Mouse (Mus musculus) CD4-positive naive resting alpha-beta T cell, adult 57 days (primary cell): Measurements from ENCODE around the gene Olfr168. TPM values are rescaled to one million over a fixed set of nuclear protein-coding genes. Genes with fewer than 3 reads are reported as not detected.

Experiments
- total RNA-seq: library from RNA; stranded (reverse); gene quantifications from one replicate; pipeline ENCODE4 v1.2.4, GENCODE M21; 2023

Gene Olfr168
- total RNA-seq, result not detected

DNA sequence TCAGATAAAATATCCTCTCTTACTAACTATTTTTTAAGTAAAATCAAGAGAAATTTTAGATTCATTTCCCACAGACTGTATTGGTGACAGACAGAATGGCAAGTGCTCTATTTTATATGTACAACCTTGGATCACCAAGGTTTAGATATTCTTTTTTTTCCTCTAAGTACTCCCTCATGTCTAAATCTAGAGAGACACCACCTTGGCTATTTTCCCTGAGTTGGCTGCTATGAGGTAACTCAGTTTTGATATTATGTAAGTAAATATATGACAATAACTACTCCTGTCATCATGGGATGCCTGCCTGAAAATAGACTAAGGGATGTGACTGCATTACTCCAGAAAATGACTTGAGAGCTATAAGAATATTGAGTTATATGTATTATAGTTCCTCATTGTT, at the start of gene Olfr168:
Gene Olfr168, minus strand, starts transcription at position 101 of the 400 bp plus-strand sequence.

GRCm38 (mm10) chr16:19571709-19572108, 36.4 kb upstream of the Olfr168 start, which contains the start of gene Olfr169:
Olfr169 (minus strand) TSS chr16:19571809.

GRCm38 (mm10) chr16:19522166-19522565, 13.2 kb downstream of the Olfr168 start, which contains the start of gene Olfr167:
Olfr167 (minus strand) TSS chr16:19522266.

DNA sequence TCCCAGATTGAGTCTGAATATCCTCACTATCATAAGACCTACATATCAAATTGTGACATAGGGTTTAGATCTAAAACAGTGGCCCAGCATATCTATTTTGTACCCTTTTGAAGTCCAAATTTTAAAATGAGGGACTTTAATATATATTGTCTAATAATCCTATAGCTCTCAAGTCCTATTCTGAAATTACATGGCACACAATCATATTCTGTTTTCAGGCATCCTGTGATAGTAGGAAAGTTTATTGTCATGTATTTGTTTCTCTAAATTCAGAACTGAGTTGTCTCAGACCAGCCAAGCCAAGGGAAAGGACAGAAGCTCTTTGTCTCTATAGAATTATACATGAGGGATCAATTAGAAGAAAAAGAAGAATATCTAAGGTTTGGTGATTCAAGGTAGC, 52.0 kb downstream of the Olfr168 start, which contains the start of gene Olfr166:
Gene Olfr166, plus strand, starts transcription at position 301 of the 400 bp plus-strand sequence.

Other genes with a start within 250 kb of the Olfr168 start
- gene Olfr164, start 221.5 kb downstream of the Olfr168 start, total RNA-seq, result not detected
- gene Olfr165, start 112.4 kb downstream of the Olfr168 start, total RNA-seq, result not detected
- not detected for gene Olfr166, start 51.9 kb downstream of the Olfr168 start, total RNA-seq
- not detected for gene Olfr167, start 13.3 kb downstream of the Olfr168 start, total RNA-seq
- gene Olfr169, start 36.3 kb upstream of the Olfr168 start, total RNA-seq, result not detected
- not detected for gene Olfr170, start 76.3 kb upstream of the Olfr168 start, total RNA-seq
- gene Olfr171, start 94.4 kb upstream of the Olfr168 start, total RNA-seq, result not detected
- gene Lamp3, start 170.8 kb upstream of the Olfr168 start, total RNA-seq, result not detected
- gene B3gnt5, start 224.7 kb upstream of the Olfr168 start, total RNA-seq, result 12.1 TPM